Mouse (Mus musculus) macrophage (primary cell): Measurements from ENCODE around the gene Fen1. TPM values are rescaled to one million over a fixed set of nuclear protein-coding genes. Genes with fewer than 3 reads are reported as not detected.
"Not testable (repeated sequence)": the region's sequence is repeated elsewhere in the genome, so short reads cannot be mapped to it uniquely, and the experiment has no call there.

Experiments used
- H3K27ac ChIP-seq: fragments of 350-480 bp; formaldehyde crosslinking; 2 replicates; pipeline ENCODE4 v1.9.0; 2021
- H3K36me3 ChIP-seq: fragments of 350-480 bp; formaldehyde crosslinking; 2 replicates; pipeline ENCODE4 v1.9.0; 2021; ENCODE audit errors: inconsistent target
- H3K4me3 ChIP-seq: fragments of 350-480 bp; formaldehyde crosslinking; 2 replicates; pipeline ENCODE4 v1.9.0; 2021; ENCODE audit errors: inconsistent target
- H3K79me2 ChIP-seq: fragments of 350-480 bp; formaldehyde crosslinking; 2 replicates; pipeline ENCODE4 v1.9.0; 2021; ENCODE audit errors: inconsistent target
- WGBS: methylation state at CpG from one replicate; pipeline ENCODE4 v1.1.7; 2026; ENCODE audit warnings: inconsistent platforms; ENCODE audit not compliant: missing documents; 5-methylcytosine and 5-hydroxymethylcytosine counted together
- polyA plus RNA-seq: library from polyadenylated mRNA; stranded (reverse); fragments of 250-400 nt; gene quantifications from 3 replicates; pipeline ENCODE4 v1.2.4, GENCODE M21; 2018; ENCODE audit warnings: inconsistent platforms

Gene Fen1
- polyA plus RNA-seq, 1 experiment from 2014 or later, result 13.8 TPM

DNA sequence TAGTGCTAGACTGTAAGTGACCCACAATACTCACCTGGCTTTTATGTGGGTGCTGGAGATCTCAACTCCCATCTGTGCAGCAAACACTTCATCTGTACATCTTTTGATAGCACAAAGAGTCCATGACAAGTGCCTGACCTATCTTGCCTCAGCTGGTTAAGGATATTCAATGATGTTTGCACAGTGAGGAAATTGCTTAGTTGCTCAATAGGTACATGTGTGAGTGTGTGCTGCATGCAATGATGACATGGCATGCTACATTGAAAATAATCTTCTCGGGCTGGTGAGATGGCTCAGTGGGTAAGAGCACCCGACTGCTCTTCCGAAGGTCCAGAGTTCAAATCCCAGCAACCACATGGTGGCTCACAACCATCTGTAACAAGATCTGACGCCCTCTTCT, 38.0 kb downstream of the Fen1 start:
- H3K27ac ChIP-seq, H3K4me3 ChIP-seq, H3K36me3 ChIP-seq, H3K79me2 ChIP-seq: not testable (repeated sequence)
- WGBS, result no CpG with 5 or more reads among the region's 4 CpGs

DNA sequence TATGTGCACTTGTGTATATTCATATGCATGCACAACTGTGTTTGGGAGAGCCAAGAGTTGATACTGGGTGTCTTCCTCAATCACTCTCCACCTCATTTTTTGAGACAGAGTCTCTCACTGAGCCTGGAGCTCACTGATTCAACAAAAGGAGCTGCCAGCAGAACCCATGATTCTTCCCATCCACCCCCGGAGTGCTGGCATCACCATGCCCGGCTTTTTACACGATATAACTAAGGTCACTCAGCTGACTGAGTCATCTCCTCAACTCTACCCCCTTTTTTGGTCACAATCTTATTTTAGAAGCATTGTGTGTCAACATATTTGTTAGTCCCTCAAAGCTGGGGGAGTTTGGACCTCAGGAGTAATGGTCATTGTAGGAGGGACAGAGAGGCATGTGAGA, 40.1 kb downstream of the Fen1 start:
- Histone ChIP-seq H3K27ac (no peak overlapping the region), H3K4me3 (no peak overlapping the region)
- 69% methylated on average over 3 of the region's 3 CpGs for WGBS

DNA sequence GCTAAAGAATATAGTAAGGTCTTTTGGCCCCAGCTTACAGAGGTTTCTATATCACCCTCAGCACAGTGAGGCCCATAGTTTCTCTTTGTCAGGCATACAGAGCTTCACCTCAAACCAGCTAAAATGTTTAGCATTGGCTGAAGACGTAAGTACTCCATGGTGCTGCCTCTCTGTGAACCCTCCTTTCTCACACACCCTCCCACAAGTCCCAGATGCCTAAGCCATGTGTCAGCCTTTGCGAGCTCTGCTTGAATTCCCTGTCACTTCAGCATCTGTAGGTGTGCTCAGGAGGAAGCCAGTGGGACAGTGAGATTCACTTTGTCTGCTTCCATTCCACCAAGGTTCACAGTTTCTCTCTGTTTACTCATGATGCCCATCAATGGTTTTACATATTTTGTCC, 46.2 kb downstream of the Fen1 start:
- H3K36me3 ChIP-seq, result no peaks in the 10 kb centered on the region
- WGBS, result 89% methylated on average over 2 of the region's 2 CpGs
- no peak overlapping the region for H3K27ac ChIP-seq
- H3K4me3 ChIP-seq, result no peak overlapping the region
- no peaks in the 10 kb centered on the region for H3K79me2 ChIP-seq

More for the DNA sequence above, 40.1 kb downstream of the Fen1 start:
- no peaks in the 10 kb centered on the region for H3K36me3 ChIP-seq
- H3K79me2 ChIP-seq, result no peaks in the 10 kb centered on the region

DNA sequence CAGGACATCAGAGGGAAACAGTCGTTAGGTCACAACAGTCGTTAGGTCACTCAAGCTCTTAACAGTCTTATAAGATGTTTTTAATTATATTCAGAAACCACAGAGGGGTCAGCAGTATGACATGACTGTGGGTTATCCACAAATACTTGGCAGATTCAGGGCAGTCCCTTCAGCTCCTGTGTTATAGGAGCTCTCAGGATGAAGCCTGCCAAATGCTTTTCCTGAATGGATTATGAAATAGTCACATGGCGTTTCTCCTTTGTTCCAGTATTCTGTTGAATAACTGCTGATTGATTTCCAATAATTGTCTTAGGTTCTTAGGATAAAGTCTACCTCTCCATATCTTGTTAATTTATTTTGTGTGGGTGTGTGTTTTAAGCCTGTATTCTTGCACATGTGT, 54.8 kb downstream of the Fen1 start:
- H3K27ac ChIP-seq, result no peak overlapping the region
- H3K4me3 ChIP-seq, result no peak overlapping the region
- H3K79me2 ChIP-seq, result no peaks in the 10 kb centered on the region
- H3K36me3 ChIP-seq, result no peaks in the 10 kb centered on the region
- WGBS, result 73% methylated on average over 3 of the region's 3 CpGs

Other genes starting within 250 kb of the Fen1 start
- 25,011 to 42,260 TPM (median 38,400 TPM) in 3 replicates for gene Fth1, start 223.6 kb downstream of the Fen1 start, polyA plus RNA-seq
- 0.11 to 1.8 TPM (median 0.22 TPM) in 3 replicates for gene Best1, start 202.5 kb downstream of the Fen1 start, polyA plus RNA-seq
- 97.7 to 161 TPM (median 125 TPM) in 3 replicates for gene Rab3il1, start 202.5 kb downstream of the Fen1 start, polyA plus RNA-seq
- 2.4 to 3.4 TPM (median 2.4 TPM) in 3 replicates for gene Fads3, start 162.6 kb downstream of the Fen1 start, polyA plus RNA-seq
- 3.4 to 12.4 TPM (median 9.7 TPM) in 3 replicates for gene Fads2, start 102.4 kb downstream of the Fen1 start, polyA plus RNA-seq
- gene Fads1, start 21.3 kb downstream of the Fen1 start, polyA plus RNA-seq, result 63.4 to 93.5 TPM (median 74.9 TPM) in 3 replicates
- 135 to 169 TPM (median 137 TPM) in 3 replicates for gene Tmem258, start 155 bp downstream of the Fen1 start, polyA plus RNA-seq
- 0.08 to 0.37 TPM (median 0.17 TPM) in 3 replicates for gene Myrf, start 36.6 kb upstream of the Fen1 start, polyA plus RNA-seq
- 2.2 to 3.9 TPM (median 2.9 TPM) in 3 replicates for gene Dagla, start 100.7 kb upstream of the Fen1 start, polyA plus RNA-seq
- gene Syt7, start 184.9 kb upstream of the Fen1 start, polyA plus RNA-seq, result not detected in 3 replicates